Mouse (Mus musculus) neural tube, embryonic 12.5 days (tissue): ENCODE results near the gene Fxyd1. TPM values are rescaled to one million over a fixed set of nuclear protein-coding genes. Genes with fewer than 3 reads are reported as not detected.

Experiments
- microRNA-seq: library from miRNA; unstranded; fragments of <30 nt; microRNA quantifications from one replicate; pipeline ENCODE4, GENCODE M21; 2017
- polyA plus RNA-seq: library from polyadenylated mRNA; unstranded; fragments of >200 nt; fragmentation: Nextera tagmentation; extraction: Ambion mirVana; gene quantifications from 2 replicates; pipeline ENCODE4 v1.2.1, GENCODE M21; 2016

Fxyd1 gene
- polyA plus RNA-seq, 1 experiment from 2014 or later = 26.5 TPM

Small RNAs within 50 kb of the gene (microRNA-seq; reads per million reads assigned to microRNA genes)
- gene Mir7050 = not detected

Other genes starting within 250 kb of the Fxyd1 start
- gene Ffar2, start 233.4 kb downstream of the Fxyd1 start, polyA plus RNA-seq = 0.08 TPM in 1 of 2 replicates, not detected in the other
- gene Ffar3, start 201.0 kb downstream of the Fxyd1 start, polyA plus RNA-seq = not detected in 2 replicates
- not detected in 2 replicates for gene Ffar1, start 195.6 kb downstream of the Fxyd1 start, polyA plus RNA-seq
- gene Cd22, start 176.9 kb downstream of the Fxyd1 start, polyA plus RNA-seq = 0.05 TPM in 1 of 2 replicates, not detected in the other
- gene Mag, start 142.3 kb downstream of the Fxyd1 start, polyA plus RNA-seq = 0.79 and 1.2 TPM in 2 replicates
- gene Hamp2, start 132.5 kb downstream of the Fxyd1 start, polyA plus RNA-seq = not detected in 2 replicates
- not detected in 2 replicates for gene Hamp, start 113.2 kb downstream of the Fxyd1 start, polyA plus RNA-seq
- gene Usf2, start 100.4 kb downstream of the Fxyd1 start, polyA plus RNA-seq = 32.0 and 38.8 TPM in 2 replicates
- gene Lsr, start 83.7 kb downstream of the Fxyd1 start, polyA plus RNA-seq = 15.4 and 17.0 TPM in 2 replicates
- gene Fam187b, start 83.4 kb downstream of the Fxyd1 start, polyA plus RNA-seq = 0.42 and 0.46 TPM in 2 replicates
- gene Fxyd5, start 14.7 kb downstream of the Fxyd1 start, polyA plus RNA-seq = 12.5 and 15.4 TPM in 2 replicates
- 64.5 and 79.5 TPM in 2 replicates for gene Fxyd7, start 5.7 kb downstream of the Fxyd1 start, polyA plus RNA-seq
- 4.7 and 6.1 TPM in 2 replicates for gene Lgi4, start 2.1 kb upstream of the Fxyd1 start, polyA plus RNA-seq
- gene Fxyd3, start 19.5 kb upstream of the Fxyd1 start, polyA plus RNA-seq = 7.1 and 7.8 TPM in 2 replicates
- gene Hpn, start 58.1 kb upstream of the Fxyd1 start, polyA plus RNA-seq = 0.27 and 0.46 TPM in 2 replicates
- 2.5 and 2.8 TPM in 2 replicates for gene Scn1b, start 69.8 kb upstream of the Fxyd1 start, polyA plus RNA-seq
- 207 and 221 TPM in 2 replicates for gene Gramd1a, start 98.7 kb upstream of the Fxyd1 start, polyA plus RNA-seq
- gene Scgb2b2, start 233.3 kb upstream of the Fxyd1 start, polyA plus RNA-seq = not detected in 2 replicates
- gene Scgb1b2, start 234.6 kb upstream of the Fxyd1 start, polyA plus RNA-seq = not detected in 2 replicates